Mouse (Mus musculus) E14TG2a.4 (cell line): ENCODE results near the gene Eya2.
"Not testable (repeated sequence)": the region's sequence is repeated elsewhere in the genome, so short reads cannot be mapped to it uniquely, and the experiment has no call there.

Source experiments
- H3K27me3 ChIP-seq: 2 replicates; pipeline ENCODE4 v1.6.1; 2014; ENCODE audit warnings: low read length, control low read depth; ENCODE audit not compliant: insufficient read depth
- H3K36me3 ChIP-seq: 2 replicates; pipeline ENCODE4 v1.6.1; 2014; ENCODE audit warnings: low read length, control low read depth; ENCODE audit not compliant: insufficient read depth
- H3K4me1 ChIP-seq: replicated peaks from 2 replicates; pipeline ENCODE4 v1.6.1; 2014; ENCODE audit warnings: low read depth, low read length, control low read depth
- H3K4me3 ChIP-seq: replicated peaks from 2 replicates; pipeline ENCODE4 v1.5.1; 2014; ENCODE audit warnings: mild to moderate bottlenecking, low read length
- H3K9me3 ChIP-seq: 2 replicates; pipeline ENCODE4 v1.6.1; 2014; ENCODE audit warnings: low read length, control low read depth
- CTCF ChIP-seq: conservative IDR thresholded peaks from 2 replicates; pipeline ENCODE4 v1.5.1; 2014; ENCODE audit warnings: low read length
- NANOG ChIP-seq: IDR thresholded peaks from 2 replicates; pipeline ENCODE4 v1.6.1; 2014; ENCODE audit warnings: borderline replicate concordance, low read length, mixed read lengths
- POU5F1 ChIP-seq: IDR thresholded peaks from 2 replicates; pipeline ENCODE4 v1.6.1; 2014; ENCODE audit warnings: low read length, borderline replicate concordance

Eya2 gene

DNA sequence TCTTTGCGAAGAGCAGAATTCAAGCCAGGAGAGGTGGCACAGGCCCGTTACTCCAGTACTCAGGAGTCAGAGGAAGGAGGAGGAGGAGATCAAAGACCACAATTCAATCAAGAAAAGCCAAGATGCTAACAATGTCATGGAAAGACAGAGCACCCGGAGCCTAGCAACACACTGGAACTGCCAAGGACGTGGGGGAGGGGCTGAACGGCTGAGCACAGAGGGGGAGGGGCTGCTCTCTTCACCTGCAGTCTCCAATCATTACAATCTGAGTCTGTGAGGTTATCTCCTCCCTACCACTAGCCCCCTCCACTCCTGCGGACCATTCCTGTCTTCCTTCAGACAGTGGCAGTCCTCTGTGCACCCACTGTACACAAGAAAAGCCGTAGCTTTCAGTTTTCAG, 196.2 kb downstream of the Eya2 start:
- Histone ChIP-seq H3K36me3 (peaks cover 62% of the 10 kb centered on the region), H3K27me3 (peaks cover 3% of the 10 kb centered on the region; the same call in 1 of the 2 replicates), H3K4me3 (peak overlapping the region; percentile 41; the same call in 1 of the 2 replicates), H3K9me3 (no peaks in the 10 kb centered on the region), H3K4me1 (peaks cover 67% of the 10 kb centered on the region)
- TF ChIP-seq NANOG (no peak), POU5F1 (no peak), CTCF (no peak)

DNA sequence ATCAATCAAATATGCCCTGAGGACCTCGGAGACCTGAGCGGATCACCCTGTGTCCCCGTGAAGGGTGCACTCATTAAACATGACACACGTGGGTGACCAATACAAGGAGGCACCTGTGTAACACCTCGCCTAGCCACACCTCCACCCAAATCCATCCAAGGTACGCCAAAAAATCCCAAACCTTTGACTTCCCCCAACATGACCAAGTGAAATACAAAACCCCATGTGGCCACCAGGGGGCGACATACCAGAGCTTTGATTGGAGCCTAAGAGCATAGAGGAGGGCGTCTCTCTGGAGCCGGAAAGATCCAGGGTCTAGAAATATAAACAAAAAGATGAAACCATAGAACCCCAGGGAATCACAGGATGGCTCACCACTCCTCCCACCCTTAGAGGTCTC, 196.8 kb downstream of the Eya2 start:
- TF ChIP-seq CTCF (peak; percentile 95), NANOG (no peak)
- peaks cover 64% of the 10 kb centered on the region for H3K4me1 ChIP-seq
- H3K4me3 ChIP-seq, result peak overlapping the region; percentile 39; the same call in 1 of the 2 replicates
- peaks cover 3% of the 10 kb centered on the region; the same call in 1 of the 2 replicates for H3K27me3 ChIP-seq
- no peaks in the 10 kb centered on the region for H3K9me3 ChIP-seq
- H3K36me3 ChIP-seq, result peaks cover 62% of the 10 kb centered on the region

GRCm38 (mm10) chr2:165792431-165793282, 197.8 kb downstream of the Eya2 start:
- Histone ChIP-seq H3K4me1 (peaks cover 63% of the 10 kb centered on the region), H3K27me3 (peaks cover 3% of the 10 kb centered on the region; the same call in 1 of the 2 replicates), H3K36me3 (peaks cover 58% of the 10 kb centered on the region), H3K9me3 (no peaks in the 10 kb centered on the region), H3K4me3 (no peak overlapping the region)
- no peak for TF ChIP-seq POU5F1
- peak; percentile 25; the same call in 1 of the 2 replicates for TF ChIP-seq CTCF

- Histone ChIP-seq H3K36me3 (peaks cover 53% of the 10 kb centered on the region), H3K9me3 (no peaks in the 10 kb centered on the region), H3K4me1 (peaks cover 62% of the 10 kb centered on the region), H3K4me3 (no peak overlapping the region), H3K27me3 (peaks cover 3% of the 10 kb centered on the region; the same call in 1 of the 2 replicates)
- TF ChIP-seq POU5F1 (no peak), NANOG (no peak), CTCF (no peak)
Observed at GRCm38 (mm10) chr2:165793283-165793638, 198.4 kb downstream of the Eya2 start.

DNA sequence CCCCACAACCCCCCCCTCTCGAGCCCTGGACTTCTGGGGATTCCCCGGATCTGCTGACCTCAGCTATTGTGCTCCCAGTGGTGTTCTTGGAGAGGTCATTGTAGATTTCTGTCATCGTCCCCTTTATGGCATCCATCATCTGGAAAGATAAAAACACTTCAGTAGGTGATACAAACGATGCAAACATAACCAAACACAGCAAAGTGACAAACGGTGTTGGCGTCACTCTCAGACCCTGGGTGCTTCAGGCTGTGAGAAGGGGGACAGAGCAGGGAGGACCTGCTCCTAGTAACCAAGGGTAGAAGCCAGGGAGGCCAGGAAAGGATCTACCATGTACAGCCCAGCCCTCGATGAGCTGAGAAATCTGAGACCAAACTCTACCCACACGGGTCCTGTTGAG, 203.0 kb downstream of the Eya2 start:
- H3K36me3 ChIP-seq, result peaks cover 26% of the 10 kb centered on the region
- H3K4me3 ChIP-seq, result no peak overlapping the region
- no peaks in the 10 kb centered on the region for H3K9me3 ChIP-seq
- TF ChIP-seq POU5F1 (no peak), NANOG (no peak)
- no peaks in the 10 kb centered on the region; the same call in 1 of the 2 replicates for H3K27me3 ChIP-seq
- H3K4me1 ChIP-seq, result peaks cover 59% of the 10 kb centered on the region

GRCm38 (mm10) chr2:165800174-165800573, 205.3 kb downstream of the Eya2 start:
- H3K36me3 ChIP-seq, result peaks cover 10% of the 10 kb centered on the region; the same call in 1 of the 2 replicates

DNA sequence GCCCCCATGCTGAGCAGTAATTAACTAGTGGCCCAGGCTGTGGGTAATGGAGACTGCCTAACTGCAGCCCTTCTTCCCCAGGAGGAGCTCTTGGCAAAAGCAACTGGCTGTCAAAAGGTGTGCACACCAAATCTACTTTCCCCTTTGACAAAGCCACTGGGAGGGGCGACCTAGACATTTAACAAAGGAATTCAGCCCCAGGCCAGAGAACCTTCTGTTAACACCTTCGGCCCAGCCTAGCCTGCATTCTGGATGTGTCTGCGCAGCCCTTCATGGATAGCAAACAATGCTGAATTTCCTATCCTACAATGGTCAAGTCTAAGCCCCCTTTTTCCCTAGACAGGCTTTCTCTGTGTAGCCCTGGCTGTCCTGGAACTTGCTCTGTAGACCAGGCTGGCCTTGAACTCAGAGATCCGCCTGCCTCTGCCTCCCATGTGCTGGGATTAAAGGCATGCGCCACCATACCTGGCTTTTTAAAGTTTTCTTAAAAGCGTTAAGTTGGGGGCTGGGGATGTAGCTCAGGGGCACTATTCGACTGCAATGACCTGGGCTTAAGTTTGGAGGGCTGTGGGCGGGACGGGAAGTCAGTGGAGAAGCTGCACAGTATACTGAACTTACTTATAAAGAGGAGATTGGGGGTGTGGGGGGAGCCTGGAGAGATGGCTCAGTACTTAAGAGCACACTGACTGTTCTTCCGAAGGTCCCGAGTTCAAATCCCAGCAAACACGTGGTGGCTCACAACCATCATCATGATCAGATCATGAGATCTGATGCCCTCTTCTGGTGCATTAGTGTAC, 213.5 kb downstream of the Eya2 start:
- no peak for TF ChIP-seq NANOG
- no peak for TF ChIP-seq POU5F1
- no peak for TF ChIP-seq CTCF
- Histone ChIP-seq H3K27me3 (peaks cover 6% of the 10 kb centered on the region; the same call in 1 of the 2 replicates), H3K4me3 (peak overlapping the region; percentile 84), H3K36me3 (peaks cover 42% of the 10 kb centered on the region), H3K9me3 (no peaks in the 10 kb centered on the region), H3K4me1 (peaks cover 68% of the 10 kb centered on the region)

More at GRCm38 (mm10) chr2:165800174-165800573, 205.3 kb downstream of the Eya2 start:
- not testable (repeated sequence) for H3K9me3 ChIP-seq, H3K4me3 ChIP-seq, H3K27me3 ChIP-seq
- peaks cover 66% of the 10 kb centered on the region for H3K4me1 ChIP-seq

GRCm38 (mm10) chr2:165809091-165809490, 214.3 kb downstream of the Eya2 start:
- Histone ChIP-seq H3K9me3 (no peaks in the 10 kb centered on the region), H3K4me3 (peak overlapping the region; percentile 84), H3K4me1 (peaks cover 73% of the 10 kb centered on the region), H3K36me3 (peaks cover 50% of the 10 kb centered on the region), H3K27me3 (peaks cover 6% of the 10 kb centered on the region; the same call in 1 of the 2 replicates)
- TF ChIP-seq POU5F1 (no peak), NANOG (no peak), CTCF (no peak)
